Mouse (Mus musculus) midbrain, embryonic 11.5 days (tissue): ENCODE measurements around the gene Slc35e3. TPM values are rescaled to one million over a fixed set of nuclear protein-coding genes. Genes with fewer than 3 reads are reported as not detected.
A peak's percentile ranks its signal among the peaks of the same experiment; 100 is the strongest.

Experiments
- ATAC-seq: fragments of 200-750 bp; cut with Nextera tagmentation; 2 replicates; pipeline ENCODE4 v1.8.0; 2017; ENCODE audit warnings: moderate TSS enrichment, moderate library complexity; ENCODE audit not compliant: low FRiP score
- DNase-seq: peaks from one replicate; pipeline ENCODE4 v3.0.0; 2015; ENCODE audit warnings: low spot score; ENCODE audit errors: missing footprints
- H3K27ac ChIP-seq: fragments of 300-500 bp; sonication (generic); 2 replicates; pipeline ENCODE4 v1.5.1; 2014; ENCODE audit warnings: low read depth, low read length
- H3K27me3 ChIP-seq: fragments of 300-500 bp; sonication (generic); 2 replicates; pipeline ENCODE4 v1.6.1; 2014; ENCODE audit warnings: mild to moderate bottlenecking, low read length, moderate library complexity, mixed read lengths; ENCODE audit not compliant: control insufficient read depth, insufficient read depth
- H3K36me3 ChIP-seq: fragments of 300-500 bp; sonication (generic); 2 replicates; pipeline ENCODE4 v1.6.1; 2014; ENCODE audit warnings: mild to moderate bottlenecking, low read length, moderate library complexity, mixed read lengths; ENCODE audit not compliant: control insufficient read depth, insufficient read depth
- H3K4me1 ChIP-seq: fragments of 300-500 bp; sonication (generic); 2 replicates; pipeline ENCODE4 v1.6.1; 2014; ENCODE audit warnings: low read length; ENCODE audit not compliant: control insufficient read depth, insufficient read depth
- H3K4me2 ChIP-seq: fragments of 300-500 bp; sonication (generic); 2 replicates; pipeline ENCODE4 v1.6.1; 2014; ENCODE audit warnings: mild to moderate bottlenecking, moderate library complexity
- H3K4me3 ChIP-seq: fragments of 300-500 bp; sonication (generic); 2 replicates; pipeline ENCODE4 v1.5.1; 2014; ENCODE audit warnings: low read depth, low read length
- H3K9ac ChIP-seq: fragments of 300-500 bp; sonication (generic); 2 replicates; pipeline ENCODE4 v1.6.1; 2014; ENCODE audit warnings: low read length
- H3K9me3 ChIP-seq: fragments of 300-500 bp; sonication (generic); 2 replicates; pipeline ENCODE4 v1.6.1; 2016; ENCODE audit warnings: low read length; ENCODE audit not compliant: control insufficient read depth
- WGBS: fragments of 180-500 bp; shearing (Covaris S2); extraction: QIAGEN DNeasy Blood & Tissue Kit; methylation state at CpG from one replicate; pipeline ENCODE4 v1.1.7; 2014; 5-methylcytosine and 5-hydroxymethylcytosine counted together
- polyA plus RNA-seq: library from polyadenylated mRNA; unstranded; fragments of >200 nt; fragmentation: Nextera tagmentation; extraction: Ambion mirVana; gene quantifications from 2 replicates; pipeline ENCODE4 v1.2.1, GENCODE M21; 2014

Slc35e3 gene
- 21.4 TPM in 2 replicates for polyA plus RNA-seq

DNA sequence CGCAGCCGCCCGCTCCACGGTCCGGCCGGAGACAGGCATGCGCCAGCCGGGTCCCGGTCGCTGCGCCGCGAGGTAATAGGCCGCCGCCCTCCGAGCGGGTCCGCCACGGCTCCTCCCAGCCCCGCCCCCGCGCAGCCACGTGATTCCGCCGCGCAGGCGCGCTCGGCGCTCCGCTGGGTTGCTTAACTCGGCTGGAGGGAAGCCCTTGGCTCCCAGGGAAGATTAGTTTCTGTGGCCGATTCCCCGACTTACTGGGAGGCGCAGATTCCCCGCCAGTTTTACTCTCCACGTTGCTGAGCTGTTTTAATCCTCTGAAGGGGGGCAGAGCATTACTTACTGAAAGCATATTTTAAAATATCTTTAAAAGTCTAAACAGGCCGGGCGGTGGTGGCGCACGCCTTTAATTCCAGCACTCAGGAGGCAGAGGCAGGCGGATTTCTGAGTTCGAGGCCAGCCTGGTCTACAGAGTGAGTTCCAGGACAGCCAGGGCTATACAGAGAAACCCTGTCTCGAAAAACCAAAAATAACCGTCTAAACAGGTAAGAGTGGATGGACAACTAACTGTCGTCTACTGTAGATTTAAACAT lies at the start of gene Slc35e3:
Gene Slc35e3 (minus strand): TSS at position 69 of the 587 bp plus-strand sequence.
- peak within 1 kb of the TSS; percentile 62 for H3K4me2 ChIP-seq
- no peaks in the 10 kb centered on the region for H3K9me3 ChIP-seq
- H3K27me3 ChIP-seq: no peaks in the 10 kb centered on the region
- peak within 1 kb of the TSS; percentile 50 for H3K4me3 ChIP-seq
- H3K4me1 ChIP-seq: peaks cover 5% of the 10 kb centered on the region; the same call in 1 of the 2 replicates
- H3K36me3 ChIP-seq: peaks cover 6% of the 10 kb centered on the region
- 13% methylated on average over 46 of the region's 46 CpGs for WGBS
- ATAC-seq: peak; percentile 99
- H3K27ac ChIP-seq: no peak within 1 kb of the TSS
- DNase-seq: peak; percentile 100
- peak within 1 kb of the TSS; percentile 69 for H3K9ac ChIP-seq

DNA sequence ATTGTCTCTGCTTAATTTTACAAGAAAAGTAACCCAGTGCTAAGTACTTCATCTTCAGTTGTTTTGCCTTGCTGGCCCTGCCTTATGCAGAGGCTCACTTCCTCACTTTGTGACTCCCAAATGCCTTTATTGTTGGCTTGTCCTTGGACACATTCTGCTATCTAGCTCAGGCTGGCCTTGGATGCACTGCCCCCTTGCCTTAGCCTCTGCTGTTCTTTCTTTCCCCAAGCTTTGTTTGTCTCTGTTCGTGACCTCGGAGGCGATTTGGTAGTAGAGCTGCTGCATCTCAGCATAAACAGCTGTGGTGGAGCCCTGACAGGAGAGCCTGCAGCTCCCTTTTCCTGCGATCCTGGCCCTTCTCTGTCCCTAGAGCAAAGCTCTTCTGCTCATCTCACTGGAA lies 49.0 kb upstream of the Slc35e3 start:
- 83% methylated on average over 4 of the region's 4 CpGs for WGBS
- no peak overlapping the region for H3K4me3 ChIP-seq
- DNase-seq (no peak), ATAC-seq (no peak)
- no peak overlapping the region for H3K4me2 ChIP-seq
- H3K4me1 ChIP-seq: peaks cover 11% of the 10 kb centered on the region
- H3K36me3 ChIP-seq: no peaks in the 10 kb centered on the region
- no peaks in the 10 kb centered on the region for H3K27me3 ChIP-seq
- H3K9me3 ChIP-seq: no peaks in the 10 kb centered on the region
- no peak overlapping the region for H3K9ac ChIP-seq
- no peak overlapping the region for H3K27ac ChIP-seq

DNA sequence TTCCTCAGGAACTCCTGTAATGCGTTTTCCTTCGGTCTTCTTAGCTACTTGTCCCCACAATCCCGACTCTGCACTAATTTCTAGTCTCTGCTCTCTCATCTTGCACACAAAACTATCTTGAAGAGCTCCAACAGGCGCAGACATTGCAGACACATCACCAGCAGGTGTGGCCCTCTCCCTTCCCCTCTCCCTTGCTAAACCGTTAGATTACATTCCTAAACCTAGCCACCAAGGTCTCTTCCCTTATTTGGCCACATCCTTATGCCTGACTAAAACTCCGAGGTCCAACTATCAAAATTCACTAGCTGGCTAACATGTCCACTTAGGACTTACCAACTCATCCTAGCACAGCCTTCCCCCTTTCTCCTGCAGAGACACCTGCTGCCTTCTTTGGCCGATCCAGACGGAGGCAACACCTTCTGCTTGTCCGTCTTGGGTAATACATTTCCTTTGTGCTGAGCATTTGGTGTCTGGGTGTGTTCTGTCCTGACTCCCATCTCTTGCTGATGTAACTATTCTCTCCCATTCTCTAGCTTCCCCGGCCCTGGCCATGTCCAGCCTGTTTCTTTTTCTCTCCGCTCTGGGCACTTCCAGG lies 47.4 kb upstream of the Slc35e3 start:
- H3K4me3 ChIP-seq: no peak overlapping the region
- peaks cover 11% of the 10 kb centered on the region for H3K4me1 ChIP-seq
- no peaks in the 10 kb centered on the region for H3K9me3 ChIP-seq
- DNase-seq: no peak
- no peak overlapping the region; the same call in 1 of the 2 replicates for H3K9ac ChIP-seq
- WGBS: 87% methylated on average over 11 of the region's 11 CpGs
- no peaks in the 10 kb centered on the region for H3K36me3 ChIP-seq
- H3K4me2 ChIP-seq: no peak overlapping the region; the same call in 1 of the 2 replicates
- no peak for ATAC-seq
- H3K27ac ChIP-seq: no peak overlapping the region
- H3K27me3 ChIP-seq: no peaks in the 10 kb centered on the region

DNA sequence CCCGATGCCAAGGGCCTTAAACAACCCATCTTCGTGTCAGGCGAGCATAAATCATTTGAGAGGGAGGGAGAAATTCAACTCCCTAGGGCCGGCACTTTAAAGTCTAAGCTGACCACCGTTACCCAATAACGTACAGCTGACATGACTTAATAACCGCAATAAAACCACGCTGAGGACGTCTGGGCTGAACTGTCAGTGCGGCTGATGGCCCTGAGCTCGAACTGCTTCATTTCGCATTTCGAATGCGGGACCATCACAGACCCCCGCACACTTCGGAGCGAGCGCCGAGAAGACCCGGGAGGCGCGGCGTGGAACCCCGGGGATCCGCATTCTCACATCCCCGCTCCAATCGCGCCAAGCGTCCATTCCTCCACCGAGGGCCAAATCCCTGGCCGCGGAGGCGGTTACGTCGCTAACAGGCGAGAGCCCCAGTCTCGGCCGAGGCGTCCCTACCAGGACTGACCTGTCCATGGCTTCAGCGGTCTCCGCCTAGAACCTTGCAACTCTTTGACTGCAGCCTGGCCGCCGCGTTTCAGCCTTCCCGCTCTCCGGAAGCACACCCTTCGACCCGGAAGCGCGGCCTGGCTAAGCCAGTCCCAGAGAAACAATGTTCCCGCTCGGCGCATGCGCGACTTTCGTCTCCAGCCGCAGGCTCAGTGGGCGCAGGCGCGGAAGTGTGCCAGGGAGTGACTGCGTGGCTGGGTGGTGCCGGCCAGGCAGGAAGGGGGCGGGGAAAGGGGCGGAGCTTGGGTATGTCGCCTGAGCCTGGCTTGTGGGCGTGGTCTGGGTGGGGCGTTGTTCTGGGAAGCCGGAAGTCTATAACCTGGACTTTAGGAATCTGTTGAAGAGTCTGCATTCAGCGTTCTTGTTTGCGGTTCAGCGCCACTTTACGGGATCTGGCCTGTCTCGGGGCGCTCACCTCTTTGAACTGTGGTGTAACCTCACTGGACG lies 46.3 kb upstream of the Slc35e3 start, which contains the start of gene Nup107:
Gene Nup107 (minus strand): TSS at position 565 of the 951 bp plus-strand sequence.
- Histone ChIP-seq H3K4me1 (peaks cover 11% of the 10 kb centered on the region), H3K36me3 (peaks cover 3% of the 10 kb centered on the region), H3K9me3 (no peaks in the 10 kb centered on the region), H3K9ac (peak within 1 kb of the TSS; percentile 86), H3K27me3 (no peaks in the 10 kb centered on the region), H3K27ac (no peak within 1 kb of the TSS), H3K4me2 (peak within 1 kb of the TSS; percentile 83), H3K4me3 (peak within 1 kb of the TSS; percentile 85)
- DNase-seq (peak; percentile 100), ATAC-seq (peak; percentile 99)
- under 1% methylated on average over 75 of the region's 75 CpGs for WGBS

DNA sequence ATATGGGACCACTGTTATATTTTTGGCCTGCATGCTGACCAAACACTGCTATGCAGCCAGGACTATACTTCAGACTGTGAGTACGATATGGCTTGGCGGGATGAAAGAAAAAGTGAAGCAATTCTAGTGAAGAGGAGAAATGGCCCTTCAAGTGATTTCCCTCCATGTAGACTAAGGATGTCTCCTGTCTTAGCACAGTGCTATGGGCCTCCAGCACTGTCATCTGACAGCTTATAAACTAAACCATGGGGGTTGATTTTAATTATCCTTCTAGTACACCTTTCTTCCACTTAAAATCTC lies 45.0 kb upstream of the Slc35e3 start:
- Histone ChIP-seq H3K9me3 (no peaks in the 10 kb centered on the region), H3K4me1 (peaks cover 11% of the 10 kb centered on the region), H3K27me3 (no peaks in the 10 kb centered on the region), H3K4me2 (peak overlapping the region; percentile 83; the same call in 1 of the 2 replicates), H3K4me3 (no peak overlapping the region), H3K9ac (peak overlapping the region; percentile 9; the same call in 1 of the 2 replicates), H3K27ac (no peak overlapping the region), H3K36me3 (peaks cover 8% of the 10 kb centered on the region)
- no peak for ATAC-seq
- DNase-seq: no peak
- 95% methylated on average over 2 of the region's 2 CpGs for WGBS

DNA sequence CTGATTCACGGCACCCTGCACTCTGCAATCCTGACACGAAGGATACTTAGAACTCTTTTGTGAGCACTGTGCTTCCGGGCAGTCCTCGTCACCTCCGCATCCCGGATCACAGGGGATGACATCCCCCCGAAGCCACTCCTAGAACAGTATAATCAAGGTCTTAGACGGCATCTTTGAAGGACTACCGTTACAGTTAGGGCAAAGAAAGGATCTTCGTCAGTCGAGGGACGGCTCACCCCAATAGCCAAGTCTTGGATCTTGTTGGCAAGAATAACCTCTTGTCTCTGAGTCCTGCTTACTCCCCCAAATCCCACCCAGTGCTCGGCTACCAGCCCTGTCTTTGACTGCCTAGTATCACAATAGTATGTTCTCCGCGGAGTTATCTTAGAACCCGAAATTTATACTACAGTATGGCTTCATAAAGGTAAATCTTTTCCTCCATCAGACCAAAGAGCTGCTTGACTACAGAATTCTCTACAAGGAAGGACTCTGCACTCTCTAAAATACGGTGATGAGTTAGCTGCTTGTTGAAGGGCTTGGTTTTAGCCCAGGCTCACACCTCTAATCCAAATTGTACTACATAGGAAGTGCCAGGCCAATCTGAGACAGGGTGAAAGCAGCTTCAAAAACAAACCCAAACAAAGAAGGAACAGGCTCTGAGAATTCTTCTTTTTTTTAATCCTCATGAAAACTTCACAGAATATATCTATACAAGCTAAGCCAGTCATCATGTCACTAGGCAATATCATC lies 44.4 kb upstream of the Slc35e3 start:
- Histone ChIP-seq H3K4me1 (peaks cover 11% of the 10 kb centered on the region), H3K4me2 (no peak overlapping the region), H3K9ac (no peak overlapping the region), H3K4me3 (no peak overlapping the region), H3K9me3 (no peaks in the 10 kb centered on the region), H3K27ac (no peak overlapping the region), H3K27me3 (no peaks in the 10 kb centered on the region), H3K36me3 (peaks cover 9% of the 10 kb centered on the region)
- WGBS: 92% methylated on average over 17 of the region's 17 CpGs
- no peak for DNase-seq
- ATAC-seq: no peak

DNA sequence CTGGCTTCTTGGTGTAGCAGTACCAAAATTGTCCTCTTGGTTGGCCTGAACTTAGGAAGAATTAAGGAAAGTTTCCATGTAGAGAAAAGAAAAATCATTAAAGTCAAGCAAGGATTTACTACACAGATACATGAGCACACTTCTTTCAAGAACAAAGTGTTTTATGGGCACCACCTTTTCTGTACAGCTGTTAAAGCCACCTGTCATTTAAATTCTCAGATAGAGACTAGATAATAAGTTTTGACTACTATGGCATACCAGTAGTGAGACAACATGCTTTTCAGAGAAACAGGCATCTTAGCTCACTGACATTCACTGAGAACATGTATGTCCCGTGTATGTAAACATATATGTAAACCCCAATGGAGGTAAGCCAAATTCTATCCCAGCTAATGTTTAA lies 43.8 kb upstream of the Slc35e3 start:
- ATAC-seq (no peak), DNase-seq (no peak)
- WGBS: 88% methylated on average over 1 of the region's 1 CpGs
- Histone ChIP-seq H3K4me3 (no peak overlapping the region), H3K9me3 (no peaks in the 10 kb centered on the region), H3K27ac (no peak overlapping the region), H3K4me1 (peaks cover 11% of the 10 kb centered on the region), H3K9ac (no peak overlapping the region), H3K36me3 (peaks cover 9% of the 10 kb centered on the region), H3K4me2 (no peak overlapping the region), H3K27me3 (no peaks in the 10 kb centered on the region)

DNA sequence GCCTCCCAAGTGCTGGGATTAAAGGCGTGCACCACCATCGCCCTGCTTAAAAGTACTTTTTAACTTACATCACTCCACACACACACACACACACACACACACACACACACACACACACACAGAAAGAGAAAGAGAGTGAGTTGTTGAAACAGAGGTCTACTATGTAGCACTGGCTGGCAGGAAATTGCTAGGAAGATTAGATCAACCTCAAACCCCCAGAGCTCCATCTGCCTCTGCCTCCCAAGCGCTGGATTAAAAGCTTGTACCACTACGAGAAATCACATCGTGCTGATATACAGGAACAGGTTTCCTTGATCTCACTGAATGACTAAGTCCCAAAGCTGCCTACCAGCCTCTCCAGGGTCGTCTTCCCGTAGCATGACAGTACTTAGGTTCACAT lies 38.5 kb upstream of the Slc35e3 start:
- no peak overlapping the region for H3K9ac ChIP-seq
- H3K27ac ChIP-seq: no peak overlapping the region
- DNase-seq: no peak
- peaks cover 23% of the 10 kb centered on the region for H3K36me3 ChIP-seq
- no peaks in the 10 kb centered on the region for H3K4me1 ChIP-seq
- no peak overlapping the region for H3K4me2 ChIP-seq
- H3K27me3 ChIP-seq: no peaks in the 10 kb centered on the region
- no peak overlapping the region for H3K4me3 ChIP-seq
- H3K9me3 ChIP-seq: no peaks in the 10 kb centered on the region
- no peak for ATAC-seq
- WGBS: 96% methylated on average over 7 of the region's 7 CpGs
